Mouse (Mus musculus): ENCODE measurements around the gene Nup214. TPM values are rescaled to one million over a fixed set of nuclear protein-coding genes. Genes with fewer than 3 reads are reported as not detected.
"Not testable (repeated sequence)": the region's sequence is repeated elsewhere in the genome, so short reads cannot be mapped to it uniquely, and the experiment has no call there.

The Nup214 gene
- polyA plus RNA-seq, 1 experiment from 2014 or later, result 70.9 TPM

DNA sequence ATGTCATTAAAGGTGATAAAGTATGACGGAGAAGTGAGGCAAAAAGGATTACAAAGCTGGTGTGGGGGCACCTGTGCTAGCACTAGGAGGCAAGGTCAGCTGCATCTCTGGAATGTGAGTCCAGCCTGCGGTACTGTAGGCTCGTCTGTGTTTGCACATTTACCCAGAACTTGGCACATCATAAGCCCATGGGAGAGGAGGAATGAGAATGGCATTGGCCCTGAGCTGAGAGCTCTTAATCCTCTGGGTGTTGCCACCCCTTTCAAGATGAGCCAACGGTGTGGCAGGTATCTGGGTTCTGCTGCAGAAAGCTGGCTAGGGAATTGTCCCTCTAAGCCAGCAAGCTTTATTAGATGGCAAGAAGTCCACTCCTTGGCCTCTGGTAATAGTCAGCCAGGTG lies 45.5 kb downstream of the Nup214 start:
- H3K27me3 ChIP-seq (replicated peaks; ENCODE audit: control insufficient read depth, insufficient read depth, low read length), result no peaks in the 10 kb centered on the region
- H3K9ac ChIP-seq (ENCODE audit: low read length), result no peak overlapping the region
- H3K4me3 ChIP-seq (ENCODE audit: low read depth, low read length), result no peak overlapping the region
- no peaks in the 10 kb centered on the region for H3K9me3 ChIP-seq (ENCODE audit: control insufficient read depth, low read length)
- no peak overlapping the region for H3K27ac ChIP-seq (ENCODE audit: low read depth)
- ATAC-seq (replicated peaks; ENCODE audit: low FRiP score, low TSS enrichment, low read depth), result no peak
- DNase-seq (ENCODE audit: low spot score), result no peak
- WGBS, result 74% methylated on average over 4 of the region's 4 CpGs
- no peaks in the 10 kb centered on the region for H3K4me1 ChIP-seq (replicated peaks; ENCODE audit: control insufficient read depth, insufficient read depth, low read length)
- peaks cover 94% of the 10 kb centered on the region for H3K36me3 ChIP-seq (ENCODE audit: control insufficient read depth, insufficient read depth, low read length)
- no peak overlapping the region for H3K4me2 ChIP-seq (ENCODE audit: low read length)

DNA sequence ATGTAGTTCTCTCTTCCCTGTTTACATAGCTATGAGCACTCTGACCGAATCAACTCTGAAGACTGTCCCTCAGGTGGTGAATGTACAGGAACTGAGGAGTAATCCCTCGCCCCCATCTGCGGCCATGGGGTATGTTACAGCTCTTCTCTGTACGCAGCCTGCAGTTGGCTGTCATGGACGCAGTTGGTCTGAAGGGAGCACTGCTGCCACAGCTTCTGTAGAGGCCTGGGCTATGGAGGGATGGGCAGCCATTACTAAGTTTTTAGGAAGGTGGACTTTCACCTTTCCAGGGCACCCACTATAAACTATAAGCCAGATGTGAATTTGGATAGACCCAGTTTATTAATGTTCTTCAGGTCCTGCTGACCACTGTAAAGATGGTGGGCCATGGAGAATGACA lies 46.0 kb downstream of the Nup214 start:
- Histone ChIP-seq H3K9ac (ENCODE audit: low read length) (no peak overlapping the region), H3K36me3 (ENCODE audit: control insufficient read depth, insufficient read depth, low read length) (peaks cover 94% of the 10 kb centered on the region), H3K4me1 (replicated peaks; ENCODE audit: control insufficient read depth, insufficient read depth, low read length) (no peaks in the 10 kb centered on the region)

GRCm38 (mm10) chr2:32024372-32024771 lies 50.1 kb downstream of the Nup214 start:
- WGBS, result 89% methylated on average over 4 of the region's 4 CpGs
- no peaks in the 10 kb centered on the region for H3K4me1 ChIP-seq (replicated peaks; ENCODE audit: control insufficient read depth, insufficient read depth, low read length)
- no peaks in the 10 kb centered on the region for H3K27me3 ChIP-seq (replicated peaks; ENCODE audit: control insufficient read depth, insufficient read depth, low read length)
- no peaks in the 10 kb centered on the region for H3K9me3 ChIP-seq (ENCODE audit: control insufficient read depth, low read length)
- no peak overlapping the region for H3K9ac ChIP-seq (ENCODE audit: low read length)
- H3K36me3 ChIP-seq (ENCODE audit: control insufficient read depth, insufficient read depth, low read length), result peaks cover 87% of the 10 kb centered on the region
- H3K27ac ChIP-seq (ENCODE audit: low read depth), result no peak overlapping the region
- ATAC-seq (replicated peaks; ENCODE audit: low FRiP score, low TSS enrichment, low read depth), result no peak
- H3K4me3 ChIP-seq (ENCODE audit: low read depth, low read length), result no peak overlapping the region
- no peak for DNase-seq (ENCODE audit: low spot score)
- no peak overlapping the region for H3K4me2 ChIP-seq (ENCODE audit: low read length)

More for the DNA sequence above, 46.0 kb downstream of the Nup214 start:
- no peak for ATAC-seq (replicated peaks; ENCODE audit: low FRiP score, low TSS enrichment, low read depth)
- no peaks in the 10 kb centered on the region for H3K9me3 ChIP-seq (ENCODE audit: control insufficient read depth, low read length)
- H3K27me3 ChIP-seq (replicated peaks; ENCODE audit: control insufficient read depth, insufficient read depth, low read length), result no peaks in the 10 kb centered on the region
- H3K27ac ChIP-seq (ENCODE audit: low read depth), result no peak overlapping the region
- no peak for DNase-seq (ENCODE audit: low spot score)
- no peak overlapping the region for H3K4me3 ChIP-seq (ENCODE audit: low read depth, low read length)
- no peak overlapping the region for H3K4me2 ChIP-seq (ENCODE audit: low read length)
- WGBS, result 88% methylated on average over 5 of the region's 5 CpGs

DNA sequence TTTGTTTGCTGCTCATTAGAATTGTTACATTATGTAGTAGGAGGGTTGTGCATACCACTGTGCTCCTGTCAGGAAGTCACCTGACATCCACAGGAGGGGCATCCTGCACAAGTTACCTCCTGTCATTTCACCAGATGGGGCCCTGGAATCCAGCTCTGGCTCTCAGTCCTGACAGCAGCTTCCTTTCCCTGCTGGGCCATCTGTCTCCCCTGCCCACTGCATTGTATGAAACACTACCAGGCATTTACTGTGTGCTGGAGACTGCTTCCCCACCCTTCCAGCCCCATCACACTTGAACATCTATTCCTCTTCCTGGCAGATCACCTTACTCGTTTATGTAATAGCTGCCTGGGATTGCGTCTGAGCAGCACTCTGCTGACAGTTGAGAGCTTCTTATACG lies 55.4 kb downstream of the Nup214 start:
- DNase-seq (ENCODE audit: low spot score) (no peak), ATAC-seq (replicated peaks; ENCODE audit: low FRiP score, low TSS enrichment, low read depth) (no peak)
- Histone ChIP-seq H3K4me2 (ENCODE audit: low read length) (no peak overlapping the region), H3K4me1 (replicated peaks; ENCODE audit: control insufficient read depth, insufficient read depth, low read length) (no peaks in the 10 kb centered on the region), H3K36me3 (ENCODE audit: control insufficient read depth, insufficient read depth, low read length) (peaks cover 87% of the 10 kb centered on the region), H3K9ac (ENCODE audit: low read length) (no peak overlapping the region), H3K27me3 (replicated peaks; ENCODE audit: control insufficient read depth, insufficient read depth, low read length) (no peaks in the 10 kb centered on the region), H3K4me3 (ENCODE audit: low read depth, low read length) (no peak overlapping the region), H3K9me3 (ENCODE audit: control insufficient read depth, low read length) (no peaks in the 10 kb centered on the region), H3K27ac (ENCODE audit: low read depth) (no peak overlapping the region)
- WGBS, result 66% methylated on average over 3 of the region's 3 CpGs

DNA sequence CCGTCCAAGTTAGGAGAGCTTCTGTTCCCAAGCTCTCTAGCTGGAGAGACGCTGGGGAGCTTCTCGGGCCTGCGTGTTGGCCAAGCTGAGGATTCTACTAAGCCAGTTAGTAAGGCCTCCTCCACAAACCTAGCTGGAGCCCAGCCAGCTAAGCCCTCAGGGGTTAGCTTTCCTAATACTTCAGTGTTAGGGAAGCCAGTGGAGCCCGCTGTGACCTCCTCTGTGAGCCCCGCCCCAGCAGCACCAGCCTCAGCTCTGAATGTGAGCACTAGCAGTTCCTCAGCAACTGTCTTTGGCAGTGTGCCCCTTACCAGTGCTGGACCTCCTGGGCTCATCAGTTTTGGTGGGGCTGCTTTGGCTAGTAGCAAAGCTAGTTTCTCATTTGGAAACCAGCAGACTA lies 59.2 kb downstream of the Nup214 start:
- H3K36me3 ChIP-seq (ENCODE audit: control insufficient read depth, insufficient read depth, low read length), result peaks cover 88% of the 10 kb centered on the region
- H3K4me3 ChIP-seq (ENCODE audit: low read depth, low read length), result no peak overlapping the region
- H3K4me2 ChIP-seq (ENCODE audit: low read length), result no peak overlapping the region
- H3K9ac ChIP-seq (ENCODE audit: low read length), result no peak overlapping the region
- WGBS, result 95% methylated on average over 6 of the region's 6 CpGs
- H3K27me3 ChIP-seq (replicated peaks; ENCODE audit: control insufficient read depth, insufficient read depth, low read length), result no peaks in the 10 kb centered on the region
- no peak overlapping the region for H3K27ac ChIP-seq (ENCODE audit: low read depth)
- H3K4me1 ChIP-seq (replicated peaks; ENCODE audit: control insufficient read depth, insufficient read depth, low read length), result no peaks in the 10 kb centered on the region
- ATAC-seq (replicated peaks; ENCODE audit: low FRiP score, low TSS enrichment, low read depth) (no peak), DNase-seq (ENCODE audit: low spot score) (no peak)
- H3K9me3 ChIP-seq (ENCODE audit: control insufficient read depth, low read length), result no peaks in the 10 kb centered on the region

DNA sequence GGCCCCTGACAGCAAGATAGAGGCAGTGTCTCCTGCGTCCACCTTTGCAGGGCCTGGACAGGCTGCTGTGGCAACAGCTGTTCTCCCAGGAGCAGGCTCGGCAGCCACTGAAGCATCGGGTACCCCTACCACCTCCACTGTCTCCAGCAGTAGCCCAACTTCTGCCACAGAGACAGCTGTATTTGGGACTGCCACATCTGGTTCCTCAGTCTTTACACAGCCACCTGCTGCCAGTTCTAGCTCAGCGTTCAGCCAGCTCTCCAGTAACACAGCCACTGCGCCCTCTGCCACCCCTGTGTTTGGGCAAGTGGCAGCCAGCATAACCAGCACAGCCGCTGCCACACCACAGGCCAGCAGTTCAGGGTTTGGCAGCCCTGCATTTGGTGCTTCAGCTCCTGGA lies 60.0 kb downstream of the Nup214 start:
- H3K9me3 ChIP-seq (ENCODE audit: control insufficient read depth, low read length), result no peaks in the 10 kb centered on the region
- DNase-seq (ENCODE audit: low spot score) (no peak), ATAC-seq (replicated peaks; ENCODE audit: low FRiP score, low TSS enrichment, low read depth) (no peak)
- no peaks in the 10 kb centered on the region for H3K27me3 ChIP-seq (replicated peaks; ENCODE audit: control insufficient read depth, insufficient read depth, low read length)
- no peak overlapping the region for H3K9ac ChIP-seq (ENCODE audit: low read length)
- H3K36me3 ChIP-seq (ENCODE audit: control insufficient read depth, insufficient read depth, low read length), result peaks cover 90% of the 10 kb centered on the region
- H3K4me2 ChIP-seq (ENCODE audit: low read length), result no peak overlapping the region
- no peaks in the 10 kb centered on the region for H3K4me1 ChIP-seq (replicated peaks; ENCODE audit: control insufficient read depth, insufficient read depth, low read length)
- WGBS, result 85% methylated on average over 6 of the region's 6 CpGs
- H3K4me3 ChIP-seq (ENCODE audit: low read depth, low read length), result no peak overlapping the region
- H3K27ac ChIP-seq (ENCODE audit: low read depth), result no peak overlapping the region

- no peak for ATAC-seq (replicated peaks; ENCODE audit: low FRiP score, low TSS enrichment, low read depth)
- DNase-seq (ENCODE audit: low spot score), result no peak
- 62% methylated on average over 6 of the region's 6 CpGs for WGBS
- Histone ChIP-seq H3K4me3 (ENCODE audit: low read depth, low read length) (no peak overlapping the region), H3K27ac (ENCODE audit: low read depth) (peak overlapping the region; percentile 5; the same call in 1 of the 2 replicates), H3K4me2 (ENCODE audit: low read length) (no peak overlapping the region), H3K9me3 (ENCODE audit: control insufficient read depth, low read length) (no peaks in the 10 kb centered on the region), H3K36me3 (ENCODE audit: control insufficient read depth, insufficient read depth, low read length) (peaks cover 90% of the 10 kb centered on the region), H3K4me1 (replicated peaks; ENCODE audit: control insufficient read depth, insufficient read depth, low read length) (no peaks in the 10 kb centered on the region), H3K27me3 (replicated peaks; ENCODE audit: control insufficient read depth, insufficient read depth, low read length) (no peaks in the 10 kb centered on the region), H3K9ac (ENCODE audit: low read length) (no peak overlapping the region)
Observed at GRCm38 (mm10) chr2:32037279-32037858, 63.1 kb downstream of the Nup214 start.

DNA sequence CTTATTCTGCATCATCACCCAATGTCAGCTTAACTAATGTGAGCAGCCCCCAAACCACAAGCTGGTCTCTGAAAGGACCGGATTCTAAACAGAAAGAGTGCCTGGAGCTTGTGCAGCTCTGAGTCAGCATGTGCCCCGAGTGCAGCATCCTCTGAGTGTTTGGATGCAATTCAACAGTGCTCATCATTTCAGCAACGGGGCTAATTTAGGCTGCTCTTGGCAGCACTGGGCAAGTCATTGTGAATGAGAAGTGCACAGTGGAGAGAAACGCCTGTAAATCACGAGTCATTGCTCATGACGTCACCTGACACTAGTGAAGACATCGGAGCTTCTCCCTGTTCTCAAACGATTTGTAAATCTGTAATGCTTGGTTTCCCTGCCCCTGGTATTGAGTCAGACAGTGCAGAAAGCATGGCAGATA lies 64.4 kb downstream of the Nup214 start:
- no peak overlapping the region for H3K9ac ChIP-seq (ENCODE audit: low read length)
- no peaks in the 10 kb centered on the region for H3K9me3 ChIP-seq (ENCODE audit: control insufficient read depth, low read length)
- H3K27me3 ChIP-seq (replicated peaks; ENCODE audit: control insufficient read depth, insufficient read depth, low read length), result no peaks in the 10 kb centered on the region
- H3K36me3 ChIP-seq (ENCODE audit: control insufficient read depth, insufficient read depth, low read length), result peaks cover 90% of the 10 kb centered on the region
- ATAC-seq (replicated peaks; ENCODE audit: low FRiP score, low TSS enrichment, low read depth) (no peak), DNase-seq (ENCODE audit: low spot score) (no peak)
- no peak overlapping the region for H3K4me2 ChIP-seq (ENCODE audit: low read length)
- no peak overlapping the region for H3K27ac ChIP-seq (ENCODE audit: low read depth)
- no peaks in the 10 kb centered on the region for H3K4me1 ChIP-seq (replicated peaks; ENCODE audit: control insufficient read depth, insufficient read depth, low read length)
- 85% methylated on average over 8 of the region's 8 CpGs for WGBS
- no peak overlapping the region for H3K4me3 ChIP-seq (ENCODE audit: low read depth, low read length)

GRCm38 (mm10) chr2:32040646-32041045 lies 66.4 kb downstream of the Nup214 start:
- H3K27me3 ChIP-seq (replicated peaks; ENCODE audit: control insufficient read depth, insufficient read depth, low read length); H3K9ac ChIP-seq (ENCODE audit: low read length); H3K9me3 ChIP-seq (ENCODE audit: control insufficient read depth, low read length); H3K4me1 ChIP-seq (replicated peaks; ENCODE audit: control insufficient read depth, insufficient read depth, low read length); DNase-seq (ENCODE audit: low spot score); H3K4me3 ChIP-seq (ENCODE audit: low read depth, low read length); H3K27ac ChIP-seq (ENCODE audit: low read depth); H3K4me2 ChIP-seq (ENCODE audit: low read length); ATAC-seq (replicated peaks; ENCODE audit: low FRiP score, low TSS enrichment, low read depth): not testable (repeated sequence)
- WGBS, result 88% methylated on average over 9 of the region's 9 CpGs
- H3K36me3 ChIP-seq (ENCODE audit: control insufficient read depth, insufficient read depth, low read length), result peaks cover 88% of the 10 kb centered on the region

All from intestine, embryonic 14.5 days (tissue).